Mouse (Mus musculus) liver, adult 2 months (tissue): Measurements from ENCODE around the gene Nsd1.

Source experiments
- CTCF ChIP-seq: fragments of 200-500 bp; IDR thresholded peaks from 2 replicates; pipeline ENCODE4 v1.5.1; 2011; ENCODE audit warnings: low read depth, low read length, control low read depth
- POLR2A ChIP-seq: fragments of 200-500 bp; IDR thresholded peaks from 2 replicates; pipeline ENCODE4 v1.6.1; 2011; ENCODE audit warnings: low read length, control low read depth; ENCODE audit not compliant: insufficient read depth; ENCODE audit errors: extremely low read depth

- TF ChIP-seq CTCF (no peak), POLR2A (no peak)
These were observed 134.7 kb downstream of the Nsd1 start for GRCm38 (mm10) chr13:55344286-55344685.
